Mouse (Mus musculus) embryonic facial prominence, embryonic 11.5 days (tissue): Measurements from ENCODE around the gene Kif16b. TPM values are rescaled to one million over a fixed set of nuclear protein-coding genes. Genes with fewer than 3 reads are reported as not detected.
A peak's percentile ranks its signal among the peaks of the same experiment; 100 is the strongest.

Experiments
- ATAC-seq: fragments of 200-750 bp; cut with Nextera tagmentation; replicated peaks from 2 replicates; pipeline ENCODE4 v1.8.0; 2017; ENCODE audit warnings: low read depth; ENCODE audit not compliant: insufficient number of reproducible peaks, low FRiP score, low TSS enrichment
- DNase-seq: peaks from one replicate; pipeline ENCODE4 v3.0.0-alpha.2; 2015; ENCODE audit warnings: low spot score
- H3K27ac ChIP-seq: fragments of 300-500 bp; sonication (generic); replicated peaks from 2 replicates; pipeline ENCODE4 v1.5.1; 2014; ENCODE audit warnings: mild to moderate bottlenecking, low read depth, low read length, control low read depth
- H3K27me3 ChIP-seq: fragments of 300-500 bp; sonication (generic); 2 replicates; pipeline ENCODE4 v1.6.1; 2014; ENCODE audit warnings: mild to moderate bottlenecking, low read length, moderate library complexity, mixed read lengths; ENCODE audit not compliant: control insufficient read depth, insufficient read depth
- H3K36me3 ChIP-seq: fragments of 300-500 bp; sonication (generic); replicated peaks from 2 replicates; pipeline ENCODE4 v1.6.1; 2014; ENCODE audit warnings: low read depth, mild to moderate bottlenecking, low read length, moderate library complexity, mixed read lengths; ENCODE audit not compliant: control insufficient read depth, insufficient read depth
- H3K4me1 ChIP-seq: fragments of 300-500 bp; sonication (generic); 2 replicates; pipeline ENCODE4 v1.6.1; 2014; ENCODE audit warnings: low read length, mixed read lengths; ENCODE audit not compliant: control insufficient read depth, insufficient read depth
- H3K4me2 ChIP-seq: fragments of 300-500 bp; sonication (generic); 2 replicates; pipeline ENCODE4 v1.6.1; 2014; ENCODE audit warnings: low read depth, mild to moderate bottlenecking, control low read depth, low read length, moderate library complexity
- H3K4me3 ChIP-seq: fragments of 300-500 bp; sonication (generic); 2 replicates; pipeline ENCODE4 v1.5.1; 2014; ENCODE audit warnings: low read depth, low read length, control low read depth
- H3K9ac ChIP-seq: fragments of 300-500 bp; sonication (generic); replicated peaks from 2 replicates; pipeline ENCODE4 v1.6.1; 2014; ENCODE audit warnings: mild to moderate bottlenecking, control low read depth, low read length
- H3K9me3 ChIP-seq: fragments of 300-500 bp; sonication (generic); replicated peaks from 2 replicates; pipeline ENCODE4 v1.6.1; 2016; ENCODE audit warnings: mild to moderate bottlenecking, low read length, inconsistent platforms, mixed read lengths; ENCODE audit not compliant: control insufficient read depth
- WGBS: fragments of 180-500 bp; shearing (Covaris S2); extraction: QIAGEN DNeasy Blood & Tissue Kit; methylation state at CpG from one replicate; pipeline ENCODE4 v1.1.7; 2014; 5-methylcytosine and 5-hydroxymethylcytosine counted together
- polyA plus RNA-seq: library from polyadenylated mRNA; unstranded; fragments of >200 nt; fragmentation: Nextera tagmentation; extraction: Ambion mirVana; gene quantifications from 2 replicates; pipeline ENCODE4 v1.2.1, GENCODE M21; 2014

Kif16b gene
- polyA plus RNA-seq, 1 experiment from 2014 or later, result 10.4 TPM

DNA sequence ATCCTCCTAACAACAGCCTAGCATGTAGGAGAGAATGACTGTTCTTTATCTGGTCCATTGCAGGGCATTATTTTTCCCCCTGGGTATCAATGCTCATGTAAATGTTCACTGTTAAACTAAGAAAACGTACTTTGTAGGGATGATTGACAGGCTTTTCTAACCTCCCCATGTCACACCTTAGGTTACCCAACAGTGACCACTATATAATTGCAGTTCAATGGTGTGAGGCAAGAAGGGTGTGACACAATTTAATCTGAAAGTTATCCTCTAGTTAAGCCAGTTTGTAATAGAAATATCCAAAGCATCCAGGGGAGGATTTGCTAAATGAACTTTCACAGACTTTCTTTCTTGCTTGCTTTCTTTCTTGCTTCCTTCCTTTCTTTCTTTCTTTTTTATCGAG, 181.2 kb downstream of the Kif16b start:
- no peak overlapping the region for H3K27ac ChIP-seq
- no peak for ATAC-seq
- no peak overlapping the region for H3K4me2 ChIP-seq
- H3K4me3 ChIP-seq, result no peak overlapping the region
- no peaks in the 10 kb centered on the region for H3K9me3 ChIP-seq
- no peaks in the 10 kb centered on the region for H3K27me3 ChIP-seq
- no peaks in the 10 kb centered on the region for H3K4me1 ChIP-seq
- no peak for DNase-seq
- H3K36me3 ChIP-seq, result no peaks in the 10 kb centered on the region
- 76% methylated on average over 2 of the region's 2 CpGs for WGBS
- no peak overlapping the region for H3K9ac ChIP-seq

DNA sequence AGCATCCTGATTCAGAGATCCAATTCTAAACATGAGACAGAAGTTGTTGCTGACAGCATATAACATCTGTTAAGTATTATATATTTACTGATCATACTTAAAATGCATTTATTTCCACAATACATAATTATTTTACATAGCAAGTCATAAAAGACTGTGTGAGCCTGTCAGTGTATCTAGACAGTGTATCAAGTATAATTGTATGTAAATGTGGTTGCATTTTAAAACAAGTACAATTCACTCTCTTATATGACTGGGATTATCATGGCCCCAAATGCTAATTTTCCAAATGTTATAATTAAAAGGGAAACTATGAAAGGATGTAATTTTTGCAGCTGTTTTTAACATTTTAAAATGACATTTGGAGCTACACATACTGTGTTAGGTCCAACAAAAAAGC, 182.3 kb downstream of the Kif16b start:
- no peaks in the 10 kb centered on the region for H3K9me3 ChIP-seq
- DNase-seq, result no peak
- H3K4me3 ChIP-seq, result no peak overlapping the region
- H3K4me2 ChIP-seq, result no peak overlapping the region
- no peak for ATAC-seq
- H3K27ac ChIP-seq, result no peak overlapping the region
- no peaks in the 10 kb centered on the region for H3K36me3 ChIP-seq
- H3K4me1 ChIP-seq, result no peaks in the 10 kb centered on the region
- no peaks in the 10 kb centered on the region for H3K27me3 ChIP-seq
- no peak overlapping the region for H3K9ac ChIP-seq

DNA sequence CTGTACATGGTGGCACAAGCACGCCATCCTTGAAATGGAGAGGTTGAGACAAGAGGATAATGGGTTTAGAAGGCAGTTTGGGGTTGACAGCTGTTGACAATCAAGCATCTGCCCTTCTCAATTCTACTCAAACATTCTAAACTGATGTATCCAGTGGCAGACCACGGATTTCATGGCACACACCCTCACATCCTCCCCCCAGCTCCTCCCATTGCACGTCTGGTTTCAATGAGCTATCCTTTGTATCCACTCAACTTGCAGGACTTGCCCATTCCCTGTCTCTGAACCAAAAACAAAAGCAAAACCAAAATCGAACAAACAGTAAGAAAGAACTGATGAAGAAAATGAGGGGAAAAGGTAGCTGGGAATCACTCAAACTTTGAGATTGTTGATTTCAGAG, 183.7 kb downstream of the Kif16b start:
- H3K4me1 ChIP-seq, result no peaks in the 10 kb centered on the region
- no peaks in the 10 kb centered on the region for H3K36me3 ChIP-seq
- no peak overlapping the region for H3K4me3 ChIP-seq
- no peak overlapping the region for H3K27ac ChIP-seq
- no peak for ATAC-seq
- no peak overlapping the region for H3K4me2 ChIP-seq
- H3K9ac ChIP-seq, result no peak overlapping the region
- no peaks in the 10 kb centered on the region for H3K27me3 ChIP-seq
- H3K9me3 ChIP-seq, result no peaks in the 10 kb centered on the region
- peak; percentile 69 for DNase-seq
- 46% methylated on average over 4 of the region's 4 CpGs for WGBS

DNA sequence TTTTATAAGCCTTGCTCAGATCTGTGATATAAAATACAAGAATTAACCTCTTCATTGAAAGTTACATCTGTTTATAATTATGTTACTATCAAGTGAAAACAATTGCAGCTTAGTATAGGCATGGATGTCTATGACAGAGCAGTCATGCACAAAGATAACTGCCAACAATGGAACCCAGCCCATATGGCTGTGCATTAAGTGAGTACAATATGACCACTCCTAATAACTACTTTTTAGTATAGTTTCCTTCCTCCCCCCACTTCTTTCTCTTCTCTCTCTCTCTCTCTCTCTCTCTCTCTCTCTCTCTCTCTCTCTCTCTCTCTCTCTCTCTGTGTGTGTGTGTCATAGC, 185.4 kb downstream of the Kif16b start:
- no peak overlapping the region for H3K4me2 ChIP-seq
- ATAC-seq, result no peak

DNA sequence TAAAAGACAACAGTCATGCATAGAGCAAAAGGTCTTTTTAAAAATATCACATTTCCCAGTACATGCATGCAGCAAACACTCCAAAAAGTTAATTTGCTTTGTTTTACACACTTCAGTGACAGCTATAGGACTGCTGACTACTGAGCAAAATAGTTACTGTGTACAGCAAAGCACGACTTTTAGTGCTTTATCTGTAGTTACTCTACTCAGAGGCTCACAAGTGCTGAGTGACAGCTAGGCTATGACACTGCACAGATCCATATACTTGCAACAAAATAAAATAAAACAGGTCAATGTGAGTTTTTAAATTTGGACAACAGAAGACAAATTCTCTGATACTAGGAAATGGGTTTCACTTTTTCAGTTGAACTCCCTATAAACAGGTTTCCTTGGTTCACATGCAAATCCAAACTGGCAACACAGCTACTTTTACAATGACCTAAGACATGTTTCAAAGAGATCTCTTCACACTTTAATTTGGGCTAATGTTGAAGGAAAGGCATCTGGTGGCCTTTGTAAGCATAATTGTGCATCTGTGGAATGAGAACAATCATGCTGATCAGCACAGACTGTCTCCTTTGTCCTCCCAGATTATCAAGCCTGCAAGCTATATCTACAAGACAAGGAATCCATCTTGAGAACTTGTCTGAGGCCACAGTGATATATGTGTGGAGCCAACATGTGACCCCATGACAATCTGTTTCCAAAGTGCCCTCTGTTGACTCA, 186.0 kb downstream of the Kif16b start:
- DNase-seq, result no peak
- no peaks in the 10 kb centered on the region for H3K36me3 ChIP-seq
- no peak for ATAC-seq
- no peak overlapping the region for H3K4me2 ChIP-seq
- no peaks in the 10 kb centered on the region for H3K4me1 ChIP-seq
- WGBS, result 54% methylated on average over 1 of the region's 1 CpGs
- no peak overlapping the region for H3K27ac ChIP-seq
- H3K9ac ChIP-seq, result no peak overlapping the region
- no peak overlapping the region for H3K4me3 ChIP-seq
- no peaks in the 10 kb centered on the region for H3K9me3 ChIP-seq
- H3K27me3 ChIP-seq, result no peaks in the 10 kb centered on the region

More for the DNA sequence above, 185.4 kb downstream of the Kif16b start:
- Histone ChIP-seq H3K27ac (no peak overlapping the region), H3K4me1 (no peaks in the 10 kb centered on the region), H3K27me3 (no peaks in the 10 kb centered on the region), H3K4me3 (no peak overlapping the region), H3K9ac (no peak overlapping the region), H3K9me3 (no peaks in the 10 kb centered on the region), H3K36me3 (no peaks in the 10 kb centered on the region)
- no peak for DNase-seq

DNA sequence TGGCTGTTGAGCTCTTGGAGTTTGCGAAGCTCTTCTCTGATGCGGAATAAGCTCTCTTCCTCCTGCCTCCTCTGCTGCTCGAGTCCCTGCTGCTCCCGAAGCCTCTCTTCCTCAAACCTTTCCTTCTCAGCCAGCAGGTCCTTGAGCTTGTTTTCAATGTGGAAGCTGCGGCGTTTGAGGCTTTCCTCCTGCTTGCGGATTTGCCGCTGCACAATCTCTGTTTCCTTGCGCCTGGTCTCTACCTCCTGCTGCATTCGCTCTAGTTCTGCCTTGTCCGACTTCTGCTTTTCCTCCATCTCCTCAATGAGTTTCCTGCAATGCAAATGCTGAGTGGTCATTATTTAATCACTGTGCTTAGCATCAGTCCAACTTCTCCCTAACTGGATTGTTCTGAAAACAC, 188.6 kb downstream of the Kif16b start:
- DNase-seq, result no peak
- Histone ChIP-seq H3K4me2 (no peak overlapping the region), H3K27me3 (no peaks in the 10 kb centered on the region), H3K27ac (no peak overlapping the region), H3K36me3 (no peaks in the 10 kb centered on the region), H3K9ac (no peak overlapping the region), H3K9me3 (no peaks in the 10 kb centered on the region), H3K4me1 (no peaks in the 10 kb centered on the region), H3K4me3 (no peak overlapping the region)
- no peak for ATAC-seq
- 93% methylated on average over 11 of the region's 11 CpGs for WGBS

DNA sequence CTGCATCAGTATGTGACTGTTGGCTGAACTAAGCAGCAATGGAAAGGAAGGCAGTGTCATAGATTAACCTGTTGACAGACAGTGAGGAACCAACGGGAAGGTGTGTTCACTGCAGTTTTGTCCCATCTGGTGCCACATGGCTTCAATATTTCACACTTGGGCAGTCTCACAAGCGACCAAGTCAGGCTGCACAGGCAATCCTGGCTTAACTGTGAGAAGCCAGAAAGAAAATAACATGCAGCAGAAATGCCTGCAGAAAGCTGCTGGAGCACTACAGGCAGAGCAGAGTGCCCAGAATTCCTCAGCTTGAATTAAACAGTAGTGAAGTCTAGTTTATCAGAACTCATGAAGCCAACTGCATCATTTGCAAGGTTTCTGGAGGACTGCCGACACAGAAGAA, 192.0 kb downstream of the Kif16b start:
- H3K9ac ChIP-seq, result no peak overlapping the region
- H3K36me3 ChIP-seq, result no peaks in the 10 kb centered on the region
- no peaks in the 10 kb centered on the region for H3K9me3 ChIP-seq
- H3K27ac ChIP-seq, result no peak overlapping the region
- no peak overlapping the region for H3K4me3 ChIP-seq
- WGBS, result 80% methylated on average over 3 of the region's 3 CpGs
- DNase-seq, result no peak
- H3K4me1 ChIP-seq, result no peaks in the 10 kb centered on the region
- no peaks in the 10 kb centered on the region for H3K27me3 ChIP-seq
- H3K4me2 ChIP-seq, result no peak overlapping the region
- ATAC-seq, result no peak

DNA sequence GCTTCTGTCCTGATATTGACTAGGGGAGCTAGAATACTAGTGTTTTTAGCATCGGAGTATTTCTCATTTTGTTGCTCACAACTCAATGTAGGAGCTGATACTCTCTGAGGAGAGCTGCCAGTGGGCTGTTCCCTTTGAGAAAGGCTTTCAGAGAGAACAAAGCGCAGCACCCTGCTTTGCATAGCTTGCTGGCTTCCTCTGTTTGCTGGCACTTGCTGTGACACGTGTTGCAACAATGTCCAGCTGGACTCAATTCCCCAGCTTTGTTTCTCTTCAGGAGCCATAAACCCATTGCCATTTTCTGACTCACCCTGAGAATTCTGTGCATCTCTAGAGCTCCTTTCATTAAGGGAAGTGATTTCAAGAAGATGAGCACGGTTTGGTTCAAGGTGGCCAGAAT, 200.6 kb downstream of the Kif16b start:
- DNase-seq, result no peak
- ATAC-seq, result no peak

More for the DNA sequence above, 200.6 kb downstream of the Kif16b start:
- no peaks in the 10 kb centered on the region for H3K4me1 ChIP-seq
- no peaks in the 10 kb centered on the region for H3K9me3 ChIP-seq
- H3K27ac ChIP-seq, result no peak overlapping the region
- H3K36me3 ChIP-seq, result no peaks in the 10 kb centered on the region
- no peaks in the 10 kb centered on the region for H3K27me3 ChIP-seq
- no peak overlapping the region for H3K4me3 ChIP-seq
- 76% methylated on average over 4 of the region's 4 CpGs for WGBS
- H3K9ac ChIP-seq, result no peak overlapping the region
- no peak overlapping the region for H3K4me2 ChIP-seq
